Mouse (Mus musculus) lung, adult 2 months (tissue): Measurements from ENCODE around the gene Slc12a7. TPM values are rescaled to one million over a fixed set of nuclear protein-coding genes. Genes with fewer than 3 reads are reported as not detected.
"Not testable (repeated sequence)": the region's sequence is repeated elsewhere in the genome, so short reads cannot be mapped to it uniquely, and the experiment has no call there.

Experiments used
- DNase-seq: peaks from one replicate; pipeline ENCODE4 v3.0.0; 2022
- H3K4me1 ChIP-seq: fragments of 200-500 bp; 2 replicates; pipeline ENCODE4 v1.6.1; 2011; ENCODE audit warnings: low read length; ENCODE audit not compliant: control insufficient read depth, insufficient read depth
- H3K4me3 ChIP-seq: fragments of 200-500 bp; replicated peaks from 2 replicates; pipeline ENCODE3; 2011; ENCODE audit warnings: low read depth, mild to moderate bottlenecking, control low read depth, low read length; ENCODE audit errors: extremely low read depth
- CTCF ChIP-seq: fragments of 200-500 bp; IDR thresholded peaks from 2 replicates; pipeline ENCODE4 v1.5.1; 2011; ENCODE audit warnings: mild to moderate bottlenecking, low read length, control low read depth; ENCODE audit not compliant: insufficient read depth
- POLR2A ChIP-seq: fragments of 200-500 bp; IDR thresholded peaks from 2 replicates; pipeline ENCODE4 v1.6.1; 2011; ENCODE audit warnings: low read depth, mild to moderate bottlenecking, control low read depth, low read length, borderline replicate concordance; ENCODE audit errors: extremely low read depth
- WGBS: fragments of 180-500 bp; shearing (Covaris S2); methylation state at CpG from one replicate; pipeline ENCODE4 v1.1.7; 2018; 5-methylcytosine and 5-hydroxymethylcytosine counted together
- polyA plus RNA-seq: library from polyadenylated mRNA; depleted of rRNA; stranded (reverse); fragments of >200 nt; gene quantifications from 2 replicates; pipeline ENCODE4 v1.2.3, GENCODE M21; 2012

The Slc12a7 gene
- polyA plus RNA-seq, 1 experiment: 69.9 TPM

DNA sequence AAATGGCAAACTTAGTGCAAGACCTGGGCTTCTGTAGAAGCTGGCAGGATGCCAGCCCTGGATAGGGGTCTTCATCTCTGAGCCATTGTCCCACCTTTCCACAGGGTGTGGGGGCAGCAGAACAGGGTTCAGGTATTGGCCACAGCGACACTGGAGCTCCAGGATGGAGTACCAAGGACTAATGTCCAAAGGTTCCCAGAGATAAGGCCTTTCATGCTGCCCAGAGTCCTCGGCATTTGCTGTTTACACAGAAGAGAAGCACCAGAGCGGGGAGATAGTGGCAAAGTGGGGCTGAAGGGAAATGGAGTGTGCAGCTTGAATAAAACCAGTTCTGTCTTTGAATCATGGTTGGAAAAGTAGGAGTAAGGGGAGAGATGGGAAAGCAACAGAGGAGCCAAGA, 36.4 kb upstream of the Slc12a7 start:
- Histone ChIP-seq H3K4me3 (no peak overlapping the region), H3K4me1 (no peaks in the 10 kb centered on the region)
- 58% methylated on average over 3 of the region's 3 CpGs for WGBS
- DNase-seq: no peak
- TF ChIP-seq POLR2A (no peak), CTCF (no peak)

DNA sequence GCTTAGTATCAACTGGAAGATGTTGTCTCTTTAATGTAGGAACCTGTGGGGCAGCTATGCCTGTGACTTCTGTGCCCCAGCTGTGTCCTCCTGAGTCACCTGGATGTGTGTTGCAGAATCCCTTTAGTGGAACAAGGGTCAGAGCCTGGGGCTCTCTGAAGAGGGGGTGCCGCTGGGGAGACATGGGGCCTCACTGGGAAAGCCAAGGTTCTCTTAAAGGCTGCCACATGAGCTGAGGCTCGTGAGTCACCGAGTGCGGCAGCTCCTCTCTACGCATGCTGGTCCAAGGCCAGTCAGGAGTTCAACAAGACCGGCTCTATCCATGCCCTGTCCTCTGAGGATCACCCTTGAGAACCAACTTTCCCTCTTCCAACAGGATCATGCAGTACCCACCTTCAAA, 33.2 kb upstream of the Slc12a7 start:
- 0 out of 2 replicates have a peak, but pooled peaks cover 4% of the 10 kb centered on the region for H3K4me1 ChIP-seq

DNA sequence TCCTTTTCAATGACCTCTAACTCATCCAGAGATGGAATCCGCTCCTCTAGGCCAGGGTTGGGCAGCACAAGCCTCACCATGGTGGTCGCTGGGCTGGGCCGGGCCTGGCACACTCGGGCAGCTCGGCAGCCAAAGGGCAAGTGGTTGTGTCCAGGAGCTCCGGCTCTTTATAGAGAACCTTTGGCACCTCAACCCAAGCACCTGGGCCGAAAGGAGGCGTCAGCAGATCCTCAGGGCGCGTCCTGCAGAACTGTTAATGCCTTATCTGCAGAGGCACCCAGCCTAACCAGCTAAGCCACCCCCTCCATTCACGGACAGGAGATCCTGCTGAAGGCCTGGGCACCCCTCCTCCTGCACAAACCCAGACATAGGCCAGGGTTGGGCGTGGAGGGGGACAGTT, 32.3 kb upstream of the Slc12a7 start:
- Histone ChIP-seq H3K4me1 (0 out of 2 replicates have a peak, but pooled peaks cover 4% of the 10 kb centered on the region), H3K4me3 (no peak overlapping the region)
- DNase-seq: no peak
- no peak for TF ChIP-seq CTCF
- TF ChIP-seq POLR2A: no peak
- 87% methylated on average over 12 of the region's 12 CpGs for WGBS

More for the DNA sequence above, 33.2 kb upstream of the Slc12a7 start:
- no peak for DNase-seq
- 97% methylated on average over 6 of the region's 6 CpGs for WGBS
- no peak overlapping the region for H3K4me3 ChIP-seq
- no peak for TF ChIP-seq CTCF
- TF ChIP-seq POLR2A: no peak

DNA sequence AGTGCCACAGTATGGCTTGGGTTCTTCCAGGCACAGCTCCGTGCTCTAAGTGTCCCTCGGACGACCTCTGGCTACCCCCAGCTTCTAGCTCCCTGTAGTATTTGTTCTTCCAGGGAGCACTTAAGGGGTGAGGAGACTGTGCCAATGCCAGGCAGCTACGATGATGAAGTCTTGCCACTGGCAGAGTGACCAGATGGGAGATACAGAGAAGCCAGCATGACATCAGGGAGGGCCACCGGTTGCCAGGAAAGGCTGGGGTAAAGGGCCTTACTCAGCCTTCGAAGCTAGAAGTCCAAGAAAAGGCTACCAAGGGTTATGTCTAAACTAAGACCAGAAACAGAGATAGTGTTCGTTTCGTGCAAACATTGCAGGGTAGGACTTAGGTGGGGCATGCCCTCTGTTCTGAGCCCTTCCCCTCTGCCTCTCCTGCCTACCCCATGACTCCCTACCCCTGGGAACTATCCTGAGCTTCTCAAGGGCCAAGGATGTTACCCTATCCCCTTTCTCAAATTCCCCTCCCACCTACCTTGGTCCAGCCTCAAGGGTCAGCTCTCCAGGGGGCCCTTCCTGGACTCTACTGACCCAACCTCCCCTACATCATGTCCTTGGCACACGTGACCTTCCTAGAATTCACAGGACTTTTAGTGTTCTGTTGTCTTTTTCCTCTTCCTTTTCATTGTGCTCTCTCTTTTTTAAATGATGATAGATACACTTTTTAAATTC, 31.6 kb upstream of the Slc12a7 start:
- WGBS: 69% methylated on average over 9 of the region's 9 CpGs
- Histone ChIP-seq H3K4me1 (0 out of 2 replicates have a peak, but pooled peaks cover 4% of the 10 kb centered on the region), H3K4me3 (no peak overlapping the region)
- no peak for TF ChIP-seq CTCF
- no peak for TF ChIP-seq POLR2A
- DNase-seq: no peak

DNA sequence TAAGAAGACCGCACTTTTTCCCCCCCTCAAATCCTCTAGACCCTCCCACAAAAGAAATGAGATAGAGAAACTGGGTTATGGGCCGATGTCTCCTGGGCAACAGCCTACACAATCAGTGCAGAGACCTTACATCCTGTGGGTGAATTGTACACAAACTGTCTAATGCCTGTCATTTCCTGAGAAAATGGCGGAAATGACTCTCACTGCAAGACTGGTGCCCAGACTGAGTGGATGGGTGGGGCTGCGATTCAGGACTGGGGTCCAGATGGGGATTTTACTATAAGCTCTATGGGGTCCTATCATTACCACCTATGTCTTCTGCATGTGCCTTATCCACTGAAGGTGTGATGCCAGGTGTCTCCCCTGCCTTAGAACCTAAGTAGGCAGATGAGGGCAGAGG, 30.1 kb upstream of the Slc12a7 start:
- TF ChIP-seq POLR2A: no peak
- no peak for TF ChIP-seq CTCF
- DNase-seq: no peak
- H3K4me3 ChIP-seq: no peak overlapping the region
- WGBS: 56% methylated on average over 4 of the region's 4 CpGs
- 0 out of 2 replicates have a peak, but pooled peaks cover 4% of the 10 kb centered on the region for H3K4me1 ChIP-seq

DNA sequence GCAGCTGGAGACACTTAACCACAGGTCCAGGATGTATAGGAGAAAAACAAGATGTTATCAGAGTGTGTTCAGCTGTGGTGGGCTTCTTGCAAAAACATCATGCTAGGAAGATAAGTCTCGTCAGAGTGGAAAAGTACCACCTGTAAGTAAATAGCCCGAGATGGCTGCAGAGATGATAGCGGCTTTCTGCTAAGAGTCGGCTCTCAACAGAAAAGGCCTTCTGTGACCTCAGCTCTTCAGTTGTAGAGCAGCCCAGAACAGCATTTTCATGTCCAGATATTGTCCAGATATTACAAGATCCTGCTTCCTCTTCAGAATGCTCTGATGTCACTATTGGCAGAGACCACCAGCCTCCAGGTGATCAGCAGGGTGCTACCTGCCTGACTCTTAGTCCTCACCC, 29.4 kb upstream of the Slc12a7 start:
- not testable (repeated sequence) for DNase-seq, H3K4me3 ChIP-seq, H3K4me1 ChIP-seq
- WGBS: 54% methylated on average over 4 of the region's 4 CpGs

DNA sequence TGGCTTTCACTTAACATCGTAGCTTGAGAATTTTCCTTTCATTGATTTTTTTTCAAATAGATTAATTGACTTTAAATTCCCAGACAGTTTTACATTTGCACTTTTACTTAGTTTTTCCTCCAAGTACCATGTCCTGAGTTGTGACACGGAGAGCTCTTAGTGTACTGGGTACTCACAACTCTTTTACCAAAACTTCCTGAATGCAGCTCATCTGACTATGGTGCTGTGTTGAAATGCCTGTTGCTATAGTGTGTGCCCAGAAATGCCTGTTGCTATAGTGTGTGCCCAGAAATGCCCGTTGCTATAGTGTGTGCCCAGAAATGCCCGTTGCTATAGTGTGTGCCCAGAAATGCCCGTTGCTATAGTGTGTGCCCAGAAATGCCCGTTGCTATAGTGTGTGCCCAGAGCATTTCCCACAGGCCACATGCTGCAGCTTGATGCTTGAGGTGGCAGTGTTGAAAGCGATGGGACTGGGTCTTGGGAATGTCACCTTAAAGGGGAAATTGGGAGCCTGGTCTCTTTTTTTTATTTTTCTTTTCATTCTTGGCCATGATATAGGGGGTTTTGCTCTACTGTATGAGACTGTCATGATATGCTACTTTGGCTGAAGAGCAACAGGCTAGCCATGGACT, 28.1 kb upstream of the Slc12a7 start, which contains the start of gene Slc6a19:
Gene Slc6a19, minus strand, starts transcription at position 172 of the 632 bp plus-strand sequence.
- Histone ChIP-seq H3K4me3 (no peak within 1 kb of the TSS), H3K4me1 (0 out of 2 replicates have a peak, but pooled peaks cover 4% of the 10 kb centered on the region)
- no peak for TF ChIP-seq POLR2A
- TF ChIP-seq CTCF: no peak
- 91% methylated on average over 7 of the region's 7 CpGs for WGBS
- DNase-seq: no peak

DNA sequence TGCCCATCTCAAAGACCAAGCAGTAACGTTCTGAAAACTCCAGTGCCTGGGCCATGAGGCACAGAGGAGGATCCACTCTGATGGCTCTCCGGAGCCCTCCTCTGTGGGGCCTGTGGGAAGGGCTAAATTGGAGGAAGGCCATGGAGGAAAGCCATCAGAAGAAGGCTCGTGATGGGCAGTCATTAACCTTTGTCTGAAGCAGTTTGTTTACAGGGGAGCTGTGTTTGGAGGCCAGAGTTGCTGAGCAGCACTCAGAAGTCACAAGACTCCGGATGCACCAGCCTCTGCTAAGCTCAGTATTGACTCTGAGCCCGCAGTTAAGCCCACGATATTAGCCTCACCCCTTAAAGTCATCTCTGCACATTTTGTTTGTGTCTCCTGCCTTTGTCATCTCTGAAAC, 23.4 kb upstream of the Slc12a7 start:
- H3K4me1 ChIP-seq: no peaks in the 10 kb centered on the region
- no peak overlapping the region for H3K4me3 ChIP-seq
- TF ChIP-seq POLR2A: no peak
- no peak for TF ChIP-seq CTCF
- DNase-seq: no peak
- WGBS: 32% methylated on average over 6 of the region's 6 CpGs

DNA sequence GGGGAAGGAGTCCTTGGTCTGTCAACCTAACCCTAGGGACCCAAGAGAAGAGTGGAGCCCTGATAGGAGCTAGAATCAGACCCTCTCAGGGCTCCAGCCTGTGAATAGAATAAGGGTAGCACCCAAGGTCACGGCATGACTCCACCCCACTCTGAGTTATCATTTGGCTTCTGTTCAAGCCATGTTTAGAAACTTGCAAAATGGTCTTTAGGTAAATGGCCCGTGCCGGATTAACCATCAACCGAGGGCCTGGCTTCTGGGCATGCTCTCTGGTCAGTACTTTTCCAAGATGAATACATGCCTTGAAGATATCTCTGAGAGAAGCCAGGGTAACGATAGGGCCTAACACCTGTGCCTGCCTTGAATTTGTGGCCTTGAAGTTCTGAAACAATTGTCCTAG, 21.7 kb upstream of the Slc12a7 start:
- Histone ChIP-seq H3K4me3 (no peak overlapping the region), H3K4me1 (no peaks in the 10 kb centered on the region)
- no peak for DNase-seq
- no peak for TF ChIP-seq POLR2A
- TF ChIP-seq CTCF: no peak
- WGBS: 85% methylated on average over 5 of the region's 5 CpGs

DNA sequence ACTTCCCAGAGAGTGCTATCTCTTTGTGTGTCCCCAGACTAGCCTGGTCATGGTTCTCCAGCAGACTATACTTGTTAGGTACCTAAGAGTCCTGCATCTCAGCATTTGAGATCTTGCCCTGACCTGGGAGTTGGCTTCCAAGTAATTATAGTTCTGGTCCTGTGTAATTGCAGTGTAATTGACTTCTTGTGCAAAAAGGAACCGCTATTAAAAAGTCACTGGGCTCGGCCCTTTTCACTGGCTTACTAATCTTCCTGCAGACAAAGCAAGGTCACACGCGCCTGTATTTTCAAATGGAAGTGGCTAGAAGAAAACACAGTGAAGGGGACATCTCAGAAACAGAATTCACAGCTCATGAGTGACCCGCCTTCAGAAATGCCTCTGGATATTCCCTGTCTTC, 21.1 kb upstream of the Slc12a7 start:
- H3K4me3 ChIP-seq: no peak overlapping the region
- H3K4me1 ChIP-seq: no peaks in the 10 kb centered on the region
- DNase-seq: no peak
- WGBS: 87% methylated on average over 5 of the region's 5 CpGs
- no peak for TF ChIP-seq POLR2A
- TF ChIP-seq CTCF: no peak
